Mouse (Mus musculus): ENCODE data around the gene Tas2r135. TPM values are rescaled to one million over a fixed set of nuclear protein-coding genes. Genes with fewer than 3 reads are reported as not detected.

Tas2r135 gene
- 0.07 and 0.13 TPM in 2 replicates for polyA plus RNA-seq (2012; rRNA removed)

DNA sequence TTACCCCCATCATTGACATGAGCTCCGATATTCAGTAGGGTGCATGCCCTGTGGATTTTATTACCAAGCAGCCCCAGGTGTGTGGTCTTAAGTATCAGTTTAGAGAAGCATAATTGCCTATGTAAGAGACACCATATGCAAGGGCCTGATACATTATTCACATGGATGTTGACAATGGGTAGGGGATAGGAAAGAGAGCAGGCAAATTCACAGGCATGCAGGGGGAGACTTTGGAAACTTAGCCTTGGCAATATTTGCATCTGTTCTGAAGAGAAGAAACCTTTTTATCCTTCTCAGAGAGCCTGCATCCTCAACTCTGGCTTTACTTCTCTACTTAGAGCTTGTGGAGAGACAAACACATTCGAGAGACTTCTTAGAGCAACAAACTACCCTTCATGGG, at the start of gene Tas2r135:
Tas2r135 (plus strand) TSS at position 301 of the 400 bp plus-strand sequence.
- Histone ChIP-seq H3K27me3 (ENCODE audit: control insufficient read depth, insufficient read depth, low read length) (no peaks in the 10 kb centered on the region), H3K4me3 (ENCODE audit: extremely low read depth, insufficient read depth, insufficient read length) (no peak within 1 kb of the TSS), H3K36me3 (ENCODE audit: control insufficient read depth, insufficient read depth, low read length) (no peaks in the 10 kb centered on the region), H3K27ac (ENCODE audit: insufficient read depth, low read length) (no peak within 1 kb of the TSS), H3K4me1 (ENCODE audit: control insufficient read depth, insufficient read depth, insufficient read length) (0 out of 2 replicates have a peak, but pooled peaks cover 3% of the 10 kb centered on the region)
- WGBS = 88% methylated on average over 2 of the region's 2 CpGs
- DNase-seq (ENCODE audit: low read depth in 1 of 2, low spot score in 2 of 2) = no peak
- no peak for TF ChIP-seq POLR2A (IDR thresholded peaks at IDR 0.05; ENCODE audit: low read depth, low read length)
- TF ChIP-seq CTCF (IDR thresholded peaks at IDR 0.05; ENCODE audit: extremely low read depth, insufficient read depth, insufficient read length, insufficient replicate concordance) = no peak

DNA sequence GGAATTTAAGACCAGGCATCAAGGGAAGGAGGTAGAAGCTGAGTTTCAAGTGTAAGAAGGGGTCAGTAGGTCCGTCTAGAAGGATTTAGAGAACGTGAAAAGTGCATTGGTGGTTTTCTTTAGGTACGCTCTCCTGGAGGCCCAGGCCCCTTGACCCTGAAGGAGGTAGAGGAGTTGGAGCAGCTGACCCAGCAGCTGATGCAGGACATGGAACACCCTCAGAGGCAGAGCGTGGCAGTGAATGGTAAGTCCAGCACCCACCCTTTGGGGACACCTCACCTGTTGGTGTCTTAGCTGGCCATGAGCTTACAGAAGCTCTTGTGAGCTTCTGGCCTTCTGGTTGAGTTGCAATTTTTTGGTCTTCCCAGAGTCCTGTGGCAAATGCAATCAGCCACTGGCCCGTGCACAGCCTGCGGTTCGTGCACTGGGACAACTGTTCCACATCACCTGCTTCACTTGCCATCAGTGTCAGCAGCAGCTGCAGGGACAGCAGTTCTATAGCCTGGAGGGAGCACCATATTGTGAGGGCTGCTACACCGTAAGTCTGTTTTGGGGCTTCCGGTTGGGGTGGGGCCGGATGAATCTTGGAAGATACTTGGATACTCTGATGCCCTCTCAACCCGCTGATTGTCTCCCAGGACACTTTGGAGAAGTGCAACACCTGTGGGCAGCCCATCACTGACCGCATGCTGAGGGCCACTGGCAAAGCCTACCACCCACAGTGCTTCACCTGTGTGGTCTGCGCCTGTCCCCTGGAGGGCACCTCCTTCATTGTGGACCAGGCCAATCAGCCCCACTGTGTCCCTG, 49.2 kb upstream of the Tas2r135 start:
- Histone ChIP-seq H3K36me3 (ENCODE audit: control insufficient read depth, insufficient read depth, low read length) (peaks cover 26% of the 10 kb centered on the region), H3K27ac (ENCODE audit: insufficient read depth, low read length) (no peak overlapping the region), H3K4me3 (ENCODE audit: extremely low read depth, insufficient read depth, insufficient read length) (no peak overlapping the region), H3K27me3 (ENCODE audit: control insufficient read depth, insufficient read depth, low read length) (no peaks in the 10 kb centered on the region), H3K4me1 (ENCODE audit: control insufficient read depth, insufficient read depth, insufficient read length) (peaks cover 16% of the 10 kb centered on the region; the same call in 1 of the 2 replicates)
- TF ChIP-seq POLR2A (IDR thresholded peaks at IDR 0.05; ENCODE audit: low read depth, low read length) (no peak), CTCF (IDR thresholded peaks at IDR 0.05; ENCODE audit: extremely low read depth, insufficient read depth, insufficient read length, insufficient replicate concordance) (no peak)
- DNase-seq (ENCODE audit: low read depth in 1 of 2, low spot score in 2 of 2) = no peak
- WGBS = 92% methylated on average over 13 of the region's 13 CpGs

DNA sequence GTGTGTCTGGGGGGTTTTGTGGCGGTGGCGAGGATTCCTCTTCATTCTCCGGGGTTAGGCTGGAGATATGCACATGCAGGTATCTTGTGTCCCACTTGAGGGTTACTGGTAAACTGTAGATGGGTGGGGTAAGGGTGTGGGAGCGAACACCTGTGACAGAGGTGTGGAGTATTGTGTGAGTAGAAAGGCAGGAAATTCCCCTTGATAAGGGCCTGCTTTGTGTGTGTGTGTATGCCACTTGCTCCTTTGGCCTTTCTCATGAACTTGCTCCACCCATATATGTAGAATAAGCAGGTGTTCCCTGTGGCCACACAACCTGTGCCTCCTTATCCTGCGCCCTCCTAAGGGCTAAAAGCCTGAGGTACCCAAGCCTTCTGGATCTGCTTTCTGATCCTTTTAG, 48.3 kb upstream of the Tas2r135 start:
- Histone ChIP-seq H3K27ac (ENCODE audit: insufficient read depth, low read length) (no peak overlapping the region), H3K4me1 (ENCODE audit: control insufficient read depth, insufficient read depth, insufficient read length) (peaks cover 11% of the 10 kb centered on the region; the same call in 1 of the 2 replicates), H3K27me3 (ENCODE audit: control insufficient read depth, insufficient read depth, low read length) (no peaks in the 10 kb centered on the region), H3K36me3 (ENCODE audit: control insufficient read depth, insufficient read depth, low read length) (peaks cover 28% of the 10 kb centered on the region), H3K4me3 (ENCODE audit: extremely low read depth, insufficient read depth, insufficient read length) (no peak overlapping the region)
- no peak for DNase-seq (ENCODE audit: low read depth in 1 of 2, low spot score in 2 of 2)
- TF ChIP-seq POLR2A (IDR thresholded peaks at IDR 0.05; ENCODE audit: low read depth, low read length) (no peak), CTCF (IDR thresholded peaks at IDR 0.05; ENCODE audit: extremely low read depth, insufficient read depth, insufficient read length, insufficient replicate concordance) (no peak)
- 93% methylated on average over 5 of the region's 5 CpGs for WGBS

DNA sequence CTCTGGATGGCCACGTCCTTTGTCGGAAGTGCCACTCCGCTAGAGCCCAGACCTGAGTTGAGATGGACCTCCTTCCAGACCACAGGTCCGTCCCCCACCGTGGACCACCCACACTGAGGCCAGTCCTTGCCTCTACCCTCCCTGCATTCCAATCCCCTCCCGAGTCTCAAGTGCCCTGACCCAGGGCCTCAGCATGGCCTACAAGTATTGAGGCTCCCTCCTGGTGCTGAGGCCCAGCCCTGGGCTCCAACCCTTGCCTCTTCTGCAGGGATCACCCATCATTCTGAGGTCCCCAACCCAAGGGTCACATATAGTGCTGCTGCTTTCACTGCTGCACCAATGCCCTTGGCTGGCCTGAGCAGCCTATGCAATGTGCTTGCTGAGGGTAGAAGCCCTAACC, 47.3 kb upstream of the Tas2r135 start:
- DNase-seq (ENCODE audit: low read depth in 1 of 2, low spot score in 2 of 2) = no peak
- no peaks in the 10 kb centered on the region for H3K27me3 ChIP-seq (ENCODE audit: control insufficient read depth, insufficient read depth, low read length)
- peaks cover 9% of the 10 kb centered on the region; the same call in 1 of the 2 replicates for H3K4me1 ChIP-seq (ENCODE audit: control insufficient read depth, insufficient read depth, insufficient read length)
- H3K27ac ChIP-seq (ENCODE audit: insufficient read depth, low read length) = no peak overlapping the region
- TF ChIP-seq CTCF (IDR thresholded peaks at IDR 0.05; ENCODE audit: extremely low read depth, insufficient read depth, insufficient read length, insufficient replicate concordance) (no peak), POLR2A (IDR thresholded peaks at IDR 0.05; ENCODE audit: low read depth, low read length) (no peak)
- WGBS = 89% methylated on average over 6 of the region's 6 CpGs
- peaks cover 28% of the 10 kb centered on the region for H3K36me3 ChIP-seq (ENCODE audit: control insufficient read depth, insufficient read depth, low read length)
- no peak overlapping the region for H3K4me3 ChIP-seq (ENCODE audit: extremely low read depth, insufficient read depth, insufficient read length)

DNA sequence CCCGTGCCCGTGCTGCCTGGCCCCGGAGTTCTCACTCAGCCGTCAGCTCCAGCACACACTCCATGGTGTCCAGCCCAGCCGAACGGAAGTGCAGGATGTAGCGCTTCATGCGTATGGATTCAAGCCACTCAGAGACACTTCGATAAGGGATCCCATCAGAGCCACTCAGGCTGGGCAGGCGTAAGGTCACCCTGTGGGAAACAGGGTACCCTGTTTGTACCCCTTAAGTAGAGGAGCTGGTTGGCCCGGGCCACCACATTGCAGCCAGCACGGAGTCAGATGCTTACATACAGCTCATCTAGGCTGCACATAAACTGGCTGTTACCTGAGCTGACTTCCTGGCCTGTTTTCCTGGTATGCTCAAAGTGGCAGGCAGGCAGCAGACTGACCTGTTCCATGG, 46.3 kb upstream of the Tas2r135 start:
- TF ChIP-seq CTCF (IDR thresholded peaks at IDR 0.05; ENCODE audit: extremely low read depth, insufficient read depth, insufficient read length, insufficient replicate concordance) (no peak), POLR2A (IDR thresholded peaks at IDR 0.05; ENCODE audit: low read depth, low read length) (no peak)
- DNase-seq (ENCODE audit: low read depth in 1 of 2, low spot score in 2 of 2) = no peak
- peaks cover 2% of the 10 kb centered on the region; the same call in 1 of the 2 replicates for H3K4me1 ChIP-seq (ENCODE audit: control insufficient read depth, insufficient read depth, insufficient read length)
- no peaks in the 10 kb centered on the region for H3K27me3 ChIP-seq (ENCODE audit: control insufficient read depth, insufficient read depth, low read length)
- WGBS = 88% methylated on average over 12 of the region's 12 CpGs
- H3K4me3 ChIP-seq (ENCODE audit: extremely low read depth, insufficient read depth, insufficient read length) = no peak overlapping the region
- H3K27ac ChIP-seq (ENCODE audit: insufficient read depth, low read length) = no peak overlapping the region
- peaks cover 28% of the 10 kb centered on the region for H3K36me3 ChIP-seq (ENCODE audit: control insufficient read depth, insufficient read depth, low read length)

DNA sequence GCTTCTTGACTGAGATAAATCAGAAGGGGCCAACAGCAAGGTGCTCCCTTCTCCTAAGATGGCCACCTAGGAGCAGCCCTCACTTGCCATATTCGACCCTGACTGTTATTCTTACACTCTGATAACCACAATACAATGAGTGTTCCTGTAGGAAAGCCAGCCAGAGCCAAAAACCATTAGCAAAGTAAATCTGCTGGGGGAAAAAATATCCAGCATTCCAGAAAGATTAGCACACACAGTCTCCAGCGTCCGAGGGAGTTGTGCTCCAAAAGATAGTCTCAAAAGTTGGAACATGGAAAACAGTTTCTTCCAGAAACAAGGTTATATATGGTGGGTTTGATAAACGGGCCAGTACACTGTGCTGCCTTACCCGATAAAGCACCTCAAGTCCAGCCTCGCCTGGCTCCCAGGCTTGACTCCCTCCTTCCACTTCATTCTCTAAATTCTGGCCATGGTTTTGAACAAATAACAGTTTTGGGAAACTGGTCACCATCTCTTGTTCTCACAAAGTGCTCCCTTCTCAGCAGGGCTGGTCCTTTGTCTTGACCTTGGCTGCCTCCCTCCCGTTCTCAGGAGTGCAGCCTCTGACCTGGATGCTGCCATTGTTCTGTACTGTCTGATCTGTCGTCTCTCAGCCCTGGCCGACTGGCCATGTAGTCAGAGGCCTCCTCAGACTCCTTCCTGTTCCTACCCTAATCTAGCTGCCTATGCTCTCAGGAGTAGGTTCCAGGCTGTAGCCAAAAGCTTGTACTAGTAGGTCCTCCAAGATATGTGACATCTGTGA, 45.7 kb upstream of the Tas2r135 start:
- no peak for TF ChIP-seq CTCF (IDR thresholded peaks at IDR 0.05; ENCODE audit: extremely low read depth, insufficient read depth, insufficient read length, insufficient replicate concordance)
- TF ChIP-seq POLR2A (IDR thresholded peaks at IDR 0.05; ENCODE audit: low read depth, low read length) = no peak
- no peak for DNase-seq (ENCODE audit: low read depth in 1 of 2, low spot score in 2 of 2)
- no peak overlapping the region for H3K27ac ChIP-seq (ENCODE audit: insufficient read depth, low read length)
- H3K4me1 ChIP-seq (ENCODE audit: control insufficient read depth, insufficient read depth, insufficient read length) = no peaks in the 10 kb centered on the region
- no peaks in the 10 kb centered on the region for H3K27me3 ChIP-seq (ENCODE audit: control insufficient read depth, insufficient read depth, low read length)
- H3K36me3 ChIP-seq (ENCODE audit: control insufficient read depth, insufficient read depth, low read length) = peaks cover 28% of the 10 kb centered on the region
- H3K4me3 ChIP-seq (ENCODE audit: extremely low read depth, insufficient read depth, insufficient read length) = no peak overlapping the region
- WGBS = 83% methylated on average over 9 of the region's 9 CpGs
